Mouse (Mus musculus): ENCODE results near the gene Wrnip1. TPM values are rescaled to one million over a fixed set of nuclear protein-coding genes. Genes with fewer than 3 reads are reported as not detected.

Gene Wrnip1
- polyA plus RNA-seq, 1 experiment from 2014 or later, result 19.7 TPM

GRCm38 (mm10) chr13:32778861-32779260 is 23.0 kb upstream of the Wrnip1 start:
- H3K27me3 ChIP-seq (ENCODE audit: insufficient read depth, low read length), result no peaks in the 10 kb centered on the region
- WGBS, result 60% methylated on average over 3 of the region's 3 CpGs
- ATAC-seq (ENCODE audit: low FRiP score, low TSS enrichment), result no peak
- no peaks in the 10 kb centered on the region for H3K36me3 ChIP-seq (ENCODE audit: insufficient read depth, low read length)
- no peaks in the 10 kb centered on the region for H3K4me1 ChIP-seq (ENCODE audit: insufficient read depth, low read length)
- no peak overlapping the region for H3K4me2 ChIP-seq (replicated peaks; ENCODE audit: low read depth, low read length)
- H3K27ac ChIP-seq (ENCODE audit: low read length), result no peak overlapping the region
- H3K4me3 ChIP-seq (ENCODE audit: low read length), result no peak overlapping the region
- no peak overlapping the region for H3K9ac ChIP-seq (replicated peaks; ENCODE audit: low read length)
- H3K9me3 ChIP-seq (ENCODE audit: low read length), result no peaks in the 10 kb centered on the region

DNA sequence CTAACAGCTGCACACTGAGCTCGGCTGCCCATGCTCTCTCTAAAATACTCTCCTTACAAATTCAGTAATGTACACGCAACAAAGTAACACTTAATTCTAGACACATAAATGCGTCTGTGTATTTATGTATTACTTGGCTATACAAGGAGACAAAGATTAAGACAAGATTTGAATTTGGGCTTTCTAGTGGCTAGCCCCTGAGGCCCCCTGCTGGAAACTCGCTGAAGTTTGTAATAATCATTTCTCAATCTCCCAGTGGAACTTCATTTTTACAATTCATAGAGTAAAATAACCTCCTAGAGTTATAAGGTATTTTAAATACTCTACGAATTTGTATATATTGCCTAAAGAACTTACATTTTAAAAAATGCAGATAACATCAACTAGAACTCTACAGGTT is 18.8 kb upstream of the Wrnip1 start:
- no peaks in the 10 kb centered on the region for H3K27me3 ChIP-seq (ENCODE audit: insufficient read depth, low read length)
- no peak for ATAC-seq (ENCODE audit: low FRiP score, low TSS enrichment)
- H3K4me3 ChIP-seq (ENCODE audit: low read length), result no peak overlapping the region
- no peaks in the 10 kb centered on the region for H3K36me3 ChIP-seq (ENCODE audit: insufficient read depth, low read length)
- H3K4me1 ChIP-seq (ENCODE audit: insufficient read depth, low read length), result no peaks in the 10 kb centered on the region
- no peak overlapping the region for H3K27ac ChIP-seq (ENCODE audit: low read length)
- WGBS, result 60% methylated on average over 5 of the region's 5 CpGs
- no peak overlapping the region for H3K4me2 ChIP-seq (replicated peaks; ENCODE audit: low read depth, low read length)
- H3K9ac ChIP-seq (replicated peaks; ENCODE audit: low read length), result no peak overlapping the region
- H3K9me3 ChIP-seq (ENCODE audit: low read length), result no peaks in the 10 kb centered on the region

GRCm38 (mm10) chr13:32783816-32784215 is 18.0 kb upstream of the Wrnip1 start, which contains the start of gene Mylk4:
Gene Mylk4, minus strand, starts transcription at chr13:32783954.
- Histone ChIP-seq H3K9ac (replicated peaks; ENCODE audit: low read length) (no peak within 1 kb of the TSS), H3K9me3 (ENCODE audit: low read length) (no peaks in the 10 kb centered on the region), H3K4me2 (replicated peaks; ENCODE audit: low read depth, low read length) (no peak within 1 kb of the TSS), H3K4me3 (ENCODE audit: low read length) (no peak within 1 kb of the TSS), H3K36me3 (ENCODE audit: insufficient read depth, low read length) (no peaks in the 10 kb centered on the region), H3K27ac (ENCODE audit: low read length) (no peak within 1 kb of the TSS), H3K4me1 (ENCODE audit: insufficient read depth, low read length) (no peaks in the 10 kb centered on the region), H3K27me3 (ENCODE audit: insufficient read depth, low read length) (no peaks in the 10 kb centered on the region)
- ATAC-seq (ENCODE audit: low FRiP score, low TSS enrichment), result no peak
- WGBS, result 77% methylated on average over 8 of the region's 8 CpGs

DNA sequence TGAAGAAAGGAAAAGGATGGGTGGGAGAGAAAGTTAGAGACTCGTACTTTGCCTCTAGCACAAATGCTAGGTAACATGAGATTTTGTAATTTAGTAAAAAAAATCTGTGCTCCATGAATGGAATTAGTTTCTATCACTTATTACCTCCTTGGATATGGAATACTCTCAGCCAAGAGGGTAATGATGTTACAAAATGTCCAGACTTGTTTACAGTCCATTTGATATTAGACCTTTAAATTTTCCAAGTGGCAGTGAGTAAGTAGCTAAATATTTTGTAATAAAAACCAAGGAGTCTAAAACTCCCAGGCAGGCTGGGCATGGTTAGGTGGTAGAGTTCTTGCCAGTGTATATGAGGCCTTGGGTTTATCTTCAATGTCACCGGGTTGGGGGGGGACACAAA is 14.3 kb upstream of the Wrnip1 start:
- no peak for ATAC-seq (ENCODE audit: low FRiP score, low TSS enrichment)
- WGBS, result 59% methylated on average over 2 of the region's 2 CpGs
- H3K27me3 ChIP-seq (ENCODE audit: insufficient read depth, low read length), result no peaks in the 10 kb centered on the region
- H3K4me3 ChIP-seq (ENCODE audit: low read length), result no peak overlapping the region
- no peak overlapping the region for H3K9ac ChIP-seq (replicated peaks; ENCODE audit: low read length)
- no peak overlapping the region for H3K27ac ChIP-seq (ENCODE audit: low read length)
- no peaks in the 10 kb centered on the region for H3K9me3 ChIP-seq (ENCODE audit: low read length)
- no peaks in the 10 kb centered on the region for H3K4me1 ChIP-seq (ENCODE audit: insufficient read depth, low read length)
- no peak overlapping the region for H3K4me2 ChIP-seq (replicated peaks; ENCODE audit: low read depth, low read length)
- no peaks in the 10 kb centered on the region for H3K36me3 ChIP-seq (ENCODE audit: insufficient read depth, low read length)

DNA sequence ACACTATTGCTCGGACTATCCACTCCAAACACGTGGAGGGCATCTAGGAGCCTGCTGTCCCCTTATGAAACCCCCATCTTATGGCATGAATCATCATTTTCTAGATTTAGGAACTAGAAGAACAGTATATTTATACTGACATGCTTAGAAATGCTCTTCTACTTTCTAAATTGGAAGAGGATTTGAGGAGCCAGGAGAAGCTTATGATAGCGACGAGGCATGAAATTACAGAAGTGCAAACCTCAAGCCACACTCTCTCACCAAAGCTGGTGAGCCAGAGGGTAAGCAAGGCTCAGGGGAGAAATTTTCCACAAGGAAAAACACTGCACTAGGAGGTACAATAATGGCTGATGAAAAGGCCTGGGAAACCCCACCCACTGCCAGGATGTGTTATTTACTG is 12.1 kb upstream of the Wrnip1 start:
- no peak for ATAC-seq (ENCODE audit: low FRiP score, low TSS enrichment)
- H3K4me2 ChIP-seq (replicated peaks; ENCODE audit: low read depth, low read length), result no peak overlapping the region
- H3K27ac ChIP-seq (ENCODE audit: low read length), result no peak overlapping the region
- H3K9me3 ChIP-seq (ENCODE audit: low read length), result no peaks in the 10 kb centered on the region
- no peaks in the 10 kb centered on the region for H3K27me3 ChIP-seq (ENCODE audit: insufficient read depth, low read length)
- WGBS, result 79% methylated on average over 4 of the region's 4 CpGs
- no peak overlapping the region for H3K9ac ChIP-seq (replicated peaks; ENCODE audit: low read length)
- no peaks in the 10 kb centered on the region for H3K4me1 ChIP-seq (ENCODE audit: insufficient read depth, low read length)
- H3K36me3 ChIP-seq (ENCODE audit: insufficient read depth, low read length), result no peaks in the 10 kb centered on the region
- H3K4me3 ChIP-seq (ENCODE audit: low read length), result no peak overlapping the region

DNA sequence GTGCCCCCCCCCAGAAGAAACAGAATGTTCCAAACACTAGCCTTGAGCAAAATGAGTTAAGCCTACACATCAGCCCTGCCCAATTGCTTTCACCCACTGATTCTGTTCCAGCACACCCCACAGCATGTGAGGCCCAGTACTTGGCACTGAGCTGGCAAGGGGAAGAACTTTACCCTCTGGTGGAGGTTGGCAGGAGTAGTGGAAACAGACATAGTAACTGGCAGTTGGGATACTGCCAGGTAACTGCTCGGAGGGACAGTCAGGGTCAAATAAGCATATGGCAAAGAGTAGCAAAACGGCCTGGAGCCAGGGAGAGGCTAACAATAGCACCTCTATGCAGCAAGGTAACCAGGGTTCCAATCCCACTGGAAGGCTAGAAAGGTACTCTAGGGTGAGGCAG is 7.2 kb upstream of the Wrnip1 start:
- no peak for ATAC-seq (ENCODE audit: low FRiP score, low TSS enrichment)
- no peaks in the 10 kb centered on the region for H3K4me1 ChIP-seq (ENCODE audit: insufficient read depth, low read length)
- H3K36me3 ChIP-seq (ENCODE audit: insufficient read depth, low read length), result no peaks in the 10 kb centered on the region
- WGBS, result 76% methylated on average over 2 of the region's 2 CpGs
- H3K9ac ChIP-seq (replicated peaks; ENCODE audit: low read length), result no peak overlapping the region
- H3K4me2 ChIP-seq (replicated peaks; ENCODE audit: low read depth, low read length), result no peak overlapping the region
- no peak overlapping the region for H3K4me3 ChIP-seq (ENCODE audit: low read length)
- H3K27ac ChIP-seq (ENCODE audit: low read length), result no peak overlapping the region
- no peaks in the 10 kb centered on the region for H3K9me3 ChIP-seq (ENCODE audit: low read length)
- no peaks in the 10 kb centered on the region for H3K27me3 ChIP-seq (ENCODE audit: insufficient read depth, low read length)

DNA sequence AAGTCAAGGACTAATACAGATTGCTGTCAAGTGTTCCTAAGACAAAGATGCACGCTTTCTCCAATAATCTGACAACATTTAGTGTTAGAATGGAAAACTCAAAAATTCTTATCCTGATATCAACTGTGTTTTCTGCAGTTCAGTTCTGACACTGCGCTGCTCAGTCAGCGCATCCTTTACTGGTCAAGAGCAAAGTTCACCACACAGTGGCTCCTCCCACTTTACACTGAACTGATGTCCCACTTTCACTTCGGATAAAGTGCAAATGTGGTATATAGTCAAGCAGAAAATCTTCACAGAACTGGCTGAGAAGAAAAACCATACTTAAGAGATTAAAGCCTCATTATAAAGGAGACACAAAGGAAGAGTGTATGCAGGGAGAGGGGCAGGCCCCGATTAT is 6.7 kb upstream of the Wrnip1 start:
- WGBS, result 87% methylated on average over 5 of the region's 5 CpGs
- Histone ChIP-seq H3K9ac (replicated peaks; ENCODE audit: low read length) (no peak overlapping the region), H3K4me3 (ENCODE audit: low read length) (no peak overlapping the region), H3K9me3 (ENCODE audit: low read length) (no peaks in the 10 kb centered on the region), H3K27ac (ENCODE audit: low read length) (no peak overlapping the region), H3K4me1 (ENCODE audit: insufficient read depth, low read length) (no peaks in the 10 kb centered on the region), H3K36me3 (ENCODE audit: insufficient read depth, low read length) (no peaks in the 10 kb centered on the region), H3K27me3 (ENCODE audit: insufficient read depth, low read length) (no peaks in the 10 kb centered on the region), H3K4me2 (replicated peaks; ENCODE audit: low read depth, low read length) (no peak overlapping the region)
- no peak for ATAC-seq (ENCODE audit: low FRiP score, low TSS enrichment)

- H3K4me3 ChIP-seq (ENCODE audit: low read length), result no peak overlapping the region
- H3K27ac ChIP-seq (ENCODE audit: low read length), result no peak overlapping the region
- 87% methylated on average over 1 of the region's 1 CpGs for WGBS
- H3K36me3 ChIP-seq (ENCODE audit: insufficient read depth, low read length), result no peaks in the 10 kb centered on the region
- ATAC-seq (ENCODE audit: low FRiP score, low TSS enrichment), result no peak
- H3K4me2 ChIP-seq (replicated peaks; ENCODE audit: low read depth, low read length), result no peak overlapping the region
- H3K9ac ChIP-seq (replicated peaks; ENCODE audit: low read length), result no peak overlapping the region
- H3K27me3 ChIP-seq (ENCODE audit: insufficient read depth, low read length), result no peaks in the 10 kb centered on the region
- peaks cover 6% of the 10 kb centered on the region for H3K4me1 ChIP-seq (ENCODE audit: insufficient read depth, low read length)
- no peaks in the 10 kb centered on the region for H3K9me3 ChIP-seq (ENCODE audit: low read length)
Observed at GRCm38 (mm10) chr13:32797085-32797484, 4.8 kb upstream of the Wrnip1 start.

DNA sequence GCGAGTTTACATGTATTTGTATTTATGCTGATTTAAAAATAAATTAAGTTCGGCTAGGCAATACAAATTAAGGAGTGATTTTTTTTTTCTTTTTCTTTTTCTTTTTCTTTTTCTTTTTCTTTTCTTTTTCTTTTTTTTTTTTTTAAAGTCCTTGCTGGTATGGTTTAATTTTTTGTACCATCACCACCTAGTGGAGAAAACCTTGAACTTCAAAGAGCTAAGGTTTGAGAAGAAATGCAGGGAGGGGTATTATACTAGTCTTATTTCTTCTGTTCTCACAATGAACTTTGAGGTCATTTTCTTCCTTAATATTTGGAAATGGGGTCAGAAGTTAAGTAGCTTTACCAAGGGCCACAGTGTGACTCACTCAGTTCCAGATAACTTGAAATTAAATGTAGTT is 2.7 kb upstream of the Wrnip1 start:
- H3K36me3 ChIP-seq (ENCODE audit: insufficient read depth, low read length), result no peaks in the 10 kb centered on the region
- H3K27me3 ChIP-seq (ENCODE audit: insufficient read depth, low read length), result no peaks in the 10 kb centered on the region
- H3K4me3 ChIP-seq (ENCODE audit: low read length), result no peak overlapping the region
- WGBS, result 63% methylated on average over 2 of the region's 2 CpGs
- H3K9ac ChIP-seq (replicated peaks; ENCODE audit: low read length), result no peak overlapping the region
- peaks cover 19% of the 10 kb centered on the region for H3K4me1 ChIP-seq (ENCODE audit: insufficient read depth, low read length)
- no peak for ATAC-seq (ENCODE audit: low FRiP score, low TSS enrichment)
- no peak overlapping the region for H3K4me2 ChIP-seq (replicated peaks; ENCODE audit: low read depth, low read length)
- no peaks in the 10 kb centered on the region for H3K9me3 ChIP-seq (ENCODE audit: low read length)
- no peak overlapping the region for H3K27ac ChIP-seq (ENCODE audit: low read length)

- Histone ChIP-seq H3K9ac (replicated peaks; ENCODE audit: low read length) (peak overlapping the region; percentile 61), H3K4me2 (replicated peaks; ENCODE audit: low read depth, low read length) (peak overlapping the region; percentile 83), H3K4me3 (ENCODE audit: low read length) (no peak overlapping the region; the same call in 1 of the 2 replicates), H3K27ac (ENCODE audit: low read length) (no peak overlapping the region), H3K4me1 (ENCODE audit: insufficient read depth, low read length) (peaks cover 19% of the 10 kb centered on the region), H3K36me3 (ENCODE audit: insufficient read depth, low read length) (no peaks in the 10 kb centered on the region), H3K27me3 (ENCODE audit: insufficient read depth, low read length) (no peaks in the 10 kb centered on the region), H3K9me3 (ENCODE audit: low read length) (no peaks in the 10 kb centered on the region)
- no peak for ATAC-seq (ENCODE audit: low FRiP score, low TSS enrichment)
Observed at GRCm38 (mm10) chr13:32800859-32801258, 979 bp upstream of the Wrnip1 start.
